Mouse (Mus musculus): ENCODE results near the gene Cyp4f39. TPM values are rescaled to one million over a fixed set of nuclear protein-coding genes. Genes with fewer than 3 reads are reported as not detected.

Cyp4f39 gene
- total RNA-seq, 2 experiments from 2014 or later: not detected

DNA sequence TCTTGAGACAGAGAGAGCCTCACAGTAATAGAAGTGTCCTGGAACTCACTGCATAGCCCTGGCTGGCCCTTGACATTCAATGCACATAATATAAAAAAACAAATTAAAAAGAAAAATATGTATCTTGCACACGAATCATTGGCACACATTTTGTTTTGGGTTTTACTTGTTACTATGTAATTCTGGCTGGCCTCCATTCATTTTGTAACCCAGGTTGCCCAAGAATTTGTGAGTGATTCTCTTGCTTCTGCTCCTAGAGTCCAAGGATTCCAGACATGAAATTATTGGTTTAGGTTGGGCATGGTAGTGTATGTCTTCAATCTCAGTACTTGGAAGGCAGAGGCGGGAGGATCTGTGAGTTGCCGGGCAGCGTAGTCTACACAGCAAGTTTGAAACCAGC, 15.4 kb upstream of the Cyp4f39 start:
- intact Hi-C loops (cut with DNase I): no loop called here
- no peak overlapping the region for H3K27ac ChIP-seq
- H3K4me3 ChIP-seq: no peak overlapping the region
- TF ChIP-seq CTCF (IDR thresholded peaks at IDR 0.05): no peak
- DNase-seq (ENCODE audit: extremely low spot score in 1 of 2, low spot score in 2 of 2): no peak

GRCm38 (mm10) chr17:32443245-32443644, 9.3 kb upstream of the Cyp4f39 start:
- no peak for TF ChIP-seq CTCF (IDR thresholded peaks at IDR 0.05)
- Histone ChIP-seq H3K4me3 (no peak overlapping the region), H3K27ac (no peak overlapping the region)
- intact Hi-C loops (cut with DNase I): no loop called here
- no peak for DNase-seq (ENCODE audit: extremely low spot score in 1 of 2, low spot score in 2 of 2)

DNA sequence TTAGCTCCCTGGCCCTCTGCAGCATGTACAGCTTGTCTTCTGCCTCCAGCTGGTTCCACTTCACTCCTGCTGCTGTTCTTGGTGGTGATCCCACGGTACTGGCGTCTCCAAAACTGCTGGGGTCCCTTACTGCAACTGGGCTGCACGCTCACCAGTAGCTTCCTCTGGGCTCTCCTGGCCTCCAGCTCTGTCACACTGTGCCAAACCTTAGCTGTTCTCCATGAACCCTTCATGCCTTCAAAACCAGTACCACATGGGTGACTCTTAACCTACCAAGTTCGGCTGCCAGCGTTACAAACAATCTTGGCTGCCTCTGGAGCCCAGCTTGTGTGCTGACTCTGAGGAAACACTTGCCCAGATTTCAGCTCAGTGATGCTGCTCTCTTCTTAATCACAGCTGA, 7.5 kb upstream of the Cyp4f39 start:
- Histone ChIP-seq H3K27ac (no peak overlapping the region), H3K4me3 (no peak overlapping the region)
- DNase-seq (ENCODE audit: extremely low spot score in 1 of 2, low spot score in 2 of 2): no peak
- TF ChIP-seq CTCF (IDR thresholded peaks at IDR 0.05): no peak
- intact Hi-C loops (cut with DNase I): no loop called here

DNA sequence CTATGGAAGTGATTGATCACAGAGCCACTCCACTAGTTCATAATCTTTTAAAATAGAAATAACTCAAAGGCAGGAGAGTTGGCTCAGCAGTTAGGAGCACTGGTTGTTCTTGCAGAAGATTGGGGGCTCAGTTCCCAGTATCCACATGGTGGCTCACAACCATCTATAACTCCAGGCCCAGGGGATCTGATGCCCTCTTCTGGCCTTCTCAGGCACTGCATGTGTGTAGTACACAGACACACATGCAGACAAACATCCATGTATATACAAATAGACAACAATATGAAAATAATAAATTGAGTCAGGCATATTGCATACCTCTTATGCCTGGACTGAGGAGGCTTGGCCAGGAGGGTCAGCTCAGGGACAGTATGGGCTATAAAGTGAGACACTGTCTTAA, 5.3 kb upstream of the Cyp4f39 start:
- DNase-seq (ENCODE audit: extremely low spot score in 1 of 2, low spot score in 2 of 2): no peak
- Histone ChIP-seq H3K4me3 (no peak overlapping the region), H3K27ac (no peak overlapping the region)
- intact Hi-C loops (cut with DNase I): no loop called here
- no peak; the same call in 1 of the 2 replicates for TF ChIP-seq CTCF (IDR thresholded peaks at IDR 0.05)

DNA sequence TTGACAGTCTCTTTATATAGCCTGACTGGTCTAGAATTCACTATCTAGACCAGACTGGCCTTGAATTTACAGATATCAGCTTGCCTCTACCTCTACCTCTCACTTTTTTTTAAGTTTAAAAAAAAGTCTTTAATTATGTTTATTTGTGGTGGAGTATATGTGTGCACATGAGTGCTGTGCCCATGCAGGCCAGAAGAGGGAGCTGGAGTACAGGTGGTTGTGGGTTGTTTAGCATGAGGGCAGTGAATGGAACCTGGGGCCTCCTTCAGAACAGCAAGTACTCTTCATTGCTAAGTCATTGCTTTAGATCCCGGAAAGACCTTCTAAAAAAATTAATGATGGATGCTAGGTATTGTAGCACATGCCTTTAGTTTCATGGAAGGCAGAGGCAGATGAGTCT, 3.5 kb upstream of the Cyp4f39 start:
- intact Hi-C loops (cut with DNase I): no loop called here
- Histone ChIP-seq H3K4me3 (no peak overlapping the region), H3K27ac (no peak overlapping the region)
- TF ChIP-seq CTCF (IDR thresholded peaks at IDR 0.05): no peak; the same call in 1 of the 2 replicates
- DNase-seq (ENCODE audit: extremely low spot score in 1 of 2, low spot score in 2 of 2): no peak

DNA sequence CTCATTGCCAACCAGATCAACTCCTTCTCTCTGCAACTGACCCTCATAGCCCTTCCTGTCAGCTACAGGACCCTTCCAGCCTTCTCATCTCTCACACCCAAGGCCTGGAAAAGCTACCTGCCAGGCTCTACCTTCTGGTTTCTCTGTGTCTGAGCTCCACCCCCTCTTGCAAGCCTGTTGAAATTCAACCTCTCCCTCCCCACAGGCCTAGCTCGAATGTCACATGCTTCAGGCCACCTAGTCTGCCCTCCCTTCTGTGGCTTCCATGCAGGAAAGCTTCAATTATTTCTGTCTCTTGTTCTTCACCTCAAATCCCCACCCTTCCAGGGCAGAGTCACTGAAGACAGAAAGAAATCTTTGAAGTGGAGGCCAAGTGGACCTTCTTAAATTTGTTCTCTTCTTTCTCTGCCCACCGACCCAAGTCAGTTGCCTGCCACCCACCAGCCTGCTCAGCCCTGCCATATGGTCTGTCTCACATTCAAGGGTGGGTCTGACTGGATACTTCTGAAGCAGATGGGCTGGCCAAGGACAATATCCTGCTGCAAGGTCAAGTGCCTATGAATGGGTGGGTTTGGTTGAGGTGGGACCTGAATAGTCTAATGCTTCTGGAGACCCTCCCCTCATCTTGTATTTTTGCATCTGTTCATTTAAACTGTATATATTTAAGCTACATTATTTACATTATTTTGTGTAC, 1.5 kb upstream of the Cyp4f39 start:
- Histone ChIP-seq H3K4me3 (no peak overlapping the region), H3K27ac (no peak overlapping the region)
- no peak for DNase-seq (ENCODE audit: extremely low spot score in 1 of 2, low spot score in 2 of 2)
- no peak for TF ChIP-seq CTCF (IDR thresholded peaks at IDR 0.05)
- intact Hi-C loops (cut with DNase I): no loop called here

DNA sequence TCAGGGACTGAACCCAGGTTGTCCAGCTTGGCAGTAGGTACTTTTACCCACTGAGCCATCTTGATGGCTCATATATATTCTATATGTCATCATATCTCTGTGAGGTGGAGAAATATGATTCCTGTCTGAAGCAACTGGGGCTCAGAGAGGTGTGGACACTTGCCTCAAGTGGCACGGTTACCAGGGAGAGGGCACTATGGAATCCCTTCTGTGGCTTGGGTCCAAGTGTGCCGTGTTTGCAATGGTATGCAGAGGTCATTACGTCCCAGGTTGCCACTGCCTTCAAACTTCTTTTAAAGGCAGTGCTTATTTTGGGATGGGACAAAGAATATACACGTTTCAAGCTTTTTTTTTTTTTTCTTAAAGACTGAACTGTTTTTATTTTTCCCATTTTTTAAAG, 1.7 kb downstream of the Cyp4f39 start:
- intact Hi-C loops (cut with DNase I): no loop called here
- no peak for TF ChIP-seq CTCF (IDR thresholded peaks at IDR 0.05)
- no peak overlapping the region for H3K4me3 ChIP-seq
- no peak for DNase-seq (ENCODE audit: extremely low spot score in 1 of 2, low spot score in 2 of 2)
- no peak overlapping the region for H3K27ac ChIP-seq

DNA sequence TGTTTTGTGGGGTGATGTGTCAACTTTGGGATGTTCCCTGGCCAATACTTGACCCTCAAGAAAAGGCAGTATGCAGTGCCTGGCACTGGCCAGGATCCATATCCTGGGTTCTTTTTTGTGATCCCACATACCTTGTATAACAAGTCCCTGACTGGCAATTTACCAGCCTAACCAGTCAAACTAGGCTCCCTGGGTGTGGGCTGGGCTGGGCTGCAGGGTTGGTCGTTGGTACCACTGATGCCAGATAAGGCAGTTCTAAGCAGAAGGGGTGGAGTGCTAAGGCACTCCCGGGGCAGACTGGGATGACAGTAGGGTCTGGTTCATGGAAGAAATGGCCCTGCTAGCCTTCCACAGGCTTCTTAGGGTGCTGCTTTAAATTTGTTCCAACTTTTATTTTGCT, 2.5 kb downstream of the Cyp4f39 start:
- no peak overlapping the region for H3K27ac ChIP-seq
- no peak overlapping the region for H3K4me3 ChIP-seq
- intact Hi-C loops (cut with DNase I): no loop called here
- no peak for DNase-seq (ENCODE audit: extremely low spot score in 1 of 2, low spot score in 2 of 2)
- TF ChIP-seq CTCF (IDR thresholded peaks at IDR 0.05): no peak

DNA sequence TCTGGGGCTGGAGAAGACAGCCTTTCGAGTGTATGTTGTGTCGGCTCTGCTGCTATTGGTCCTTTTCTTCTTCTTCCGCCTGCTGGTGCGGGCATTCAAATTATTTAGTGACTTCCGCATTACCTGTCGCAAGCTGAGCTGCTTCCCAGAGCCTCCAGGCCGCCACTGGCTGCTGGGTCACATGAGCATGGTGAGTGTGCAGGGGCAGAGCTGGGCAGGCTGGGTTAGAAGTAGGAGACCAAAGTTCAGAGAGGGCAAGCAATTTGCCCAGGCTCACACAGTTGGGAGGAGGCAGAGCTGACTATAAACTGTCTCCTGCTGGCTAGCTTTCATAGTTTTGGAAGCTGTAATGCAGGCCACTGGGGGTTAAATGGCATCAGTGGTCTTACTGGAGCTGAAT, 16.0 kb downstream of the Cyp4f39 start:
- Histone ChIP-seq H3K4me3 (no peak overlapping the region), H3K27ac (no peak overlapping the region)
- no peak for DNase-seq (ENCODE audit: extremely low spot score in 1 of 2, low spot score in 2 of 2)
- intact Hi-C loops (cut with DNase I): no loop called here
- no peak for TF ChIP-seq CTCF (IDR thresholded peaks at IDR 0.05)

- intact Hi-C loops (cut with DNase I): no loop called here
- TF ChIP-seq CTCF (IDR thresholded peaks at IDR 0.05): no peak
- Histone ChIP-seq H3K27ac (no peak overlapping the region), H3K4me3 (no peak overlapping the region)
- no peak for DNase-seq (ENCODE audit: extremely low spot score in 1 of 2, low spot score in 2 of 2)
Observed at GRCm38 (mm10) chr17:32470795-32471194, 18.3 kb downstream of the Cyp4f39 start.

DNA sequence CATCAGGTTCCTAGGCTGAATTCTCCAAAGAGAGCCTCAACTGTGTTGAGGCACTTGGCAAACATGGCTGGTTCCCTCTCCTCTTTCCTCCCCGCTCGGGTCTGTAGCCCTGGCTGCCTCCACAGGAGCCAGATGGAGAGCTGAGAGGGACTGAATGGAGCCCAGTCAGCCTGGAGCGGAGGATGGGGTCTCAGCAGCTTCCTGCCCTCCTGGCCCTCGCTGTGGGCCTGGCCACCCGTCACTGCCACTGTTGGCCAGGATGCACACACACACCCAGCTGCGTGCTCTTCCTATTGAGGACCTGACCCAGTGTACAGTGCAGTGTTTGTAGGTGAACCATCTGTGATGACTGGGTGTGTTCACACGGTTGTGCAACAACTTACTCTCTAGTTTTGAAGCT, 19.7 kb downstream of the Cyp4f39 start:
- DNase-seq (ENCODE audit: extremely low spot score in 1 of 2, low spot score in 2 of 2): no peak
- intact Hi-C loops (cut with DNase I): no loop called here
- H3K4me3 ChIP-seq: no peak overlapping the region
- no peak overlapping the region for H3K27ac ChIP-seq
- TF ChIP-seq CTCF (IDR thresholded peaks at IDR 0.05): no peak

DNA sequence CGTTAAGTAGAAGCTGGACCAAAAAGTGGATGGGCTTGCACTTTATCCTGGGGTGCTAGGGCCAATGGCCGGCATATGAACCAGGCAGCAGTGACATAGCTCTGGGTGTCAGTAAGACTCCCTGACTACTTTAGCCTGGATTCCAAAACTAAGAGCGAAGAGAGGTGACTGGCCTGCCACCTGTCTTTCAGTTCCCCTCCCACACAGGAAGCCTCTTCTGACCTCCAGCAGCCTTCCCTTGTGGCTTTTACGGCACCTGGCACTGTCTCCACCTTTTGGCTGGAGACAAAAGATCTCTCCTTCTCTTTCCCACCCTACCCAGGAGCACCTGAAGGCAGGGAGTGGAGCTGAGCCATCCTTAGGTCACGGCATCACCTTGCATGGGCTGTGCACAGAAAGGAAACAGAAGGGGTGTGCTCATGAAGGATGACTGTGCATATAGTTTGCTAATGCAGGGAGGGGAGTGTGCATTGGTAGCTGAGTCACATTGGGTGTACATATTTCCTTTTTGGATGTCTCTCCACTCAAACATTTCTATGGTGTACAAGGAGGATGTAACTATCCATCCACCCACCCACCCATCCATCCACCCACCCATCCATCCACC, 22.5 kb downstream of the Cyp4f39 start:
- DNase-seq (ENCODE audit: extremely low spot score in 1 of 2, low spot score in 2 of 2): no peak
- intact Hi-C loops (cut with DNase I): no loop called here
- Histone ChIP-seq H3K4me3 (no peak overlapping the region), H3K27ac (no peak overlapping the region)
- TF ChIP-seq CTCF (IDR thresholded peaks at IDR 0.05): no peak

- intact Hi-C loops (cut with DNase I): no loop called here
- Histone ChIP-seq H3K4me3 (no peak overlapping the region), H3K27ac (no peak overlapping the region)
- no peak for TF ChIP-seq CTCF (IDR thresholded peaks at IDR 0.05)
- no peak for DNase-seq (ENCODE audit: extremely low spot score in 1 of 2, low spot score in 2 of 2)
Observed at GRCm38 (mm10) chr17:32477204-32477603, 24.7 kb downstream of the Cyp4f39 start.

Data from left cerebral cortex, adult 2 months (tissue).